Mouse (Mus musculus) urinary bladder, postnatal 14 days (tissue): ENCODE measurements around the gene Fam76a.

ENCODE experiments used
- DNase-seq: peaks from one replicate; pipeline ENCODE4 v3.0.0; 2021; ENCODE audit warnings: low spot score

The Fam76a gene

GRCm38 (mm10) chr4:132884064-132884843 lies 38.1 kb downstream of the Fam76a start, which contains the start of gene Stx12:
TSS of gene Stx12 (minus strand) at chr4:132884509.
- peak; percentile 89 for DNase-seq

- DNase-seq: peak; percentile 27
Observed at GRCm38 (mm10) chr4:132883561-132884063, 38.7 kb downstream of the Fam76a start.

- DNase-seq: peak; percentile 49
Observed at GRCm38 (mm10) chr4:132874363-132875097, 47.8 kb downstream of the Fam76a start.

GRCm38 (mm10) chr4:132873481-132874362 lies 48.6 kb downstream of the Fam76a start:
- no peak for DNase-seq

- no peak for DNase-seq
Observed at GRCm38 (mm10) chr4:132871116-132871515, 51.2 kb downstream of the Fam76a start.

GRCm38 (mm10) chr4:132864856-132865255 lies 57.5 kb downstream of the Fam76a start:
- no peak for DNase-seq

- no peak for DNase-seq
Observed at GRCm38 (mm10) chr4:132863012-132863411, 59.3 kb downstream of the Fam76a start.

- DNase-seq: no peak
Observed at GRCm38 (mm10) chr4:132860880-132861279, 61.5 kb downstream of the Fam76a start.
